Mouse (Mus musculus) erythroblast, embryonic 14.5 days (primary cell): ENCODE results near the gene Gpc3.

ENCODE experiments used
- GATA1 ChIP-seq: IDR thresholded peaks from 2 replicates; pipeline ENCODE4 v1.6.1; 2012; ENCODE audit warnings: low read length, inconsistent platforms, mixed read lengths
- TAL1 ChIP-seq: IDR thresholded peaks from 3 replicates; pipeline ENCODE4 v1.6.1; 2012; ENCODE audit warnings: low read length, inconsistent platforms, mixed read lengths

DNA sequence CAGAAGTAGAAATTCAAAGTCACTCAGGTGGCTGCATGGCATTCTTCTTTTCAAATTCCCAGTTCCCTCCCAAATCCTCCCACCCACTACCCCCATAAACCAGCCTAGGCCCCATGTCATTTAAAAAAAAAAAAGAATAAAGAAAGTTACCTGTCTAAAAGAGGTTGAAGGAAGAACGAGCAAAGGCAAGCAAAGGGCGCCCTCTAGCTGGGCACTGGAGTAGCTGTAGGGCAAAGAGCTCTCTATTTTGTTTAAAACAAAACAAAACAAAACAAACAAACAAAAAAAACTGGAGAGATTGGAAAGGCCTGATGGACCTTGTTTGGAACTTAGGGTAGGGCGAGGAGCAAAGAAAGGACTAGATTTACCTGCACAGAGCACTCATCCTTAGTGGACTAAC, 238.6 kb downstream of the Gpc3 start:
- TF ChIP-seq GATA1 = no peak
- no peak for TF ChIP-seq TAL1
